Mouse (Mus musculus) bone marrow, adult 2 months (tissue): ENCODE results near the gene Stox2. TPM values are rescaled to one million over a fixed set of nuclear protein-coding genes. Genes with fewer than 3 reads are reported as not detected.

Experiments used
- H3K27ac ChIP-seq: fragments of 200-500 bp; 2 replicates; pipeline ENCODE4 v1.5.1; 2012; ENCODE audit warnings: low read depth, mild to moderate bottlenecking, control low read depth, inconsistent platforms, low read length; ENCODE audit not compliant: control insufficient read depth, poor library complexity, insufficient read depth
- H3K4me1 ChIP-seq: fragments of 200-500 bp; 2 replicates; pipeline ENCODE4 v1.6.1; 2011; ENCODE audit warnings: low read length; ENCODE audit not compliant: control insufficient read depth, insufficient read depth
- H3K4me3 ChIP-seq: fragments of 200-500 bp; replicated peaks from 2 replicates; pipeline ENCODE3; 2011; ENCODE audit warnings: mild to moderate bottlenecking, low read depth, low read length, control low read depth; ENCODE audit not compliant: control insufficient read depth
- CTCF ChIP-seq: fragments of 200-500 bp; IDR thresholded peaks from 2 replicates; pipeline ENCODE4 v1.5.1; 2011; ENCODE audit warnings: low read length, control low read depth; ENCODE audit not compliant: control insufficient read depth, insufficient read depth
- POLR2A ChIP-seq: fragments of 200-500 bp; IDR thresholded peaks from 2 replicates; pipeline ENCODE4 v1.6.1; 2011; ENCODE audit warnings: low read depth, mild to moderate bottlenecking, control low read depth, low read length, borderline replicate concordance; ENCODE audit not compliant: control insufficient read depth
- WGBS: fragments of 180-500 bp; shearing (Covaris S2); methylation state at CpG from one replicate; pipeline ENCODE4 v1.1.7; 2018; 5-methylcytosine and 5-hydroxymethylcytosine counted together
- polyA plus RNA-seq: library from polyadenylated mRNA; stranded (reverse); fragments of >200 nt; gene quantifications from 2 replicates; pipeline ENCODE4 v1.2.4, GENCODE M21; 2011; ENCODE audit warnings: low replicate concordance; ENCODE audit not compliant: missing spikeins, insufficient read depth, insufficient read length

Gene Stox2
- polyA plus RNA-seq, 1 experiment: 3.2 TPM

DNA sequence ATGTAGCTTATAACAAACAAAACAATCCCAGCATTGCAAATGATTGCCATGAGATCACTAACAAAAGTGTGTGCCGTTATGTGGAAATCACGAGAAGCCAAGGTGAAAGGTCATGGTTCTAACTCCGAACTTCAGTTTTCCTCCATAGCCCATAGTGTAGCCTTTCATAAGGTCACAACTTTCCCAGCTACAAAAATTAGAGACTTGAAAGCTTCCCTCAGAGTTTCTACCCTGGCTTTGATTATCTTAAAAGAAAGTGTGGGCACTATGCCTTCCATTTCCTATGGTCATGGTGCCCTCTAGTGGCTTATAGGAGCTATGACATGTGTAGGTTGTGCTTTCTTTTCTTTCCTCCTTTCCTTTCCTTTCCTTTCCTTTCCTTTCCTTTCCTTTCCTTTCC is 74.6 kb downstream of the Stox2 start:
- Histone ChIP-seq H3K27ac (no peak overlapping the region), H3K4me3 (no peak overlapping the region), H3K4me1 (no peaks in the 10 kb centered on the region)
- TF ChIP-seq CTCF (peak; percentile 38), POLR2A (no peak)
- 72% methylated on average over 3 of the region's 3 CpGs for WGBS

DNA sequence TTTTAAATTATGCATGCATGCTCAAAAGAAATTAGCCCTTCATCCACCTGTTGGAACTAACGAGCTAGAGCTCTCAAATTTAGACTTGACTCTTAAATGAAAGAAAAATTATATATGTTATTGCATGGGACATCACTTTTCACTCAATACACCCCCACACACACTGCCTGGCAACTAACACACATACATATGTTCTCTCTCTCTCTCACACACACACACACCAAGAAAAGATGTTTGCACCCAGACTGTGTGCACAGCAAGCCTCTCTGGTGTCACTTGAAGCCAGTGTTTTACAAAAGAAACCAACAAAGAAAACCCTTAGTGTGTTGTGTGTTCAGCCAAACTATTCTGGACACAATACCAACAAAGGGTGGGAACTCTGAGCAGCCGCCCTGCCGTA is 75.1 kb downstream of the Stox2 start:
- no peak for TF ChIP-seq POLR2A
- no peak for TF ChIP-seq CTCF
- no peak overlapping the region for H3K4me3 ChIP-seq
- H3K4me1 ChIP-seq: no peaks in the 10 kb centered on the region
- 74% methylated on average over 3 of the region's 3 CpGs for WGBS
- no peak overlapping the region for H3K27ac ChIP-seq

DNA sequence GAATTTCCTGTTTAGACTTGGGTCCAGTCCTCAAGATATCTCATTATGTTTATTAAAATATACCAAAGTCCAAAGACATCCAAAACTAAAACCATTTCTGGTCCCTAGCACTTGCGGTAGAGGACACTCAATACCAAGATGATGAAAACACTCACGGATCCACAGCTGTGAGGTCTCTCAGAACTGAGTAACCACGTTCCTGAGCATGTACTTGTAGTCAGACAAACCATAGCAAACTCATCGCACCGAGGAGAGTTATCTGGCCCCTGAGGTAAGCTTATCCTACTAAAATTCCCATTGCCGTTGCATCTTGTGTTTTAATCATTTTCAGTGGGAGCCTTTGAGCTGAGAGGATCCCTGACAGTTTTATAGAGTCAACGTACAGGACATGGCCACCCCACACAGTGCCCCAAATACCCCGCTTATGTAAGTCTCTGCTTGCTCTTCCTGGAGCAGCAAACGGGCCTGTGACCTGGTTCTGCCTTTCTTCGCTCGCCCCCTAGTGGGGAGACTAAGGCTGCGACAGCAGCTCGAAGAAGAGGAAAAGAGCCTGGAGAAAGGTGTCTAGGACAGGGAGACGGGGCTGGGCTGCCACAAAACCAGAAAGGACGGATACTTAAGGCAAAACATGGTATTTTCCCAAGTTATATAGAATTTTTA is 75.6 kb downstream of the Stox2 start:
- Histone ChIP-seq H3K27ac (no peak overlapping the region), H3K4me3 (no peak overlapping the region), H3K4me1 (no peaks in the 10 kb centered on the region)
- WGBS: 11% methylated on average over 15 of the region's 15 CpGs
- TF ChIP-seq CTCF (peak; percentile 80), POLR2A (no peak)

DNA sequence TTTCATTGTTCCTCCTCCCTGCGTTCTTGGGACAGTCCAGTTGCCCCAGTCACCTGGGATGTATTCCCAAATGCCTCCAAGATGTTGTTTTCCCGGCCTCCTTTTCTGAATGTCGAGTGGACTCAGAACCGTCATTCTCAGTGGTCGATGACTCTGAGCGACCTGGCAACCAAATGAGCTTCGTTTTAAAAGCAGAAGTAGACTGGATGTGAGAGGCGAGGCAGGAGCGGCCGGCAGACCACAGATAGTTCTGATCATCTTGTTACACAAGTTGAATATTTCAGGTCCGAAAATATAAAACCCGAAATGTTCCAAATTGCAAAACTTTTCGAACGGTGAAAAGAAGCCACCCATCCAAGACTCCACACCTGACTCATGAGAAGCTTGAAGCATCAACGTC is 76.2 kb downstream of the Stox2 start:
- Histone ChIP-seq H3K4me3 (no peak overlapping the region), H3K4me1 (no peaks in the 10 kb centered on the region), H3K27ac (no peak overlapping the region)
- TF ChIP-seq POLR2A: no peak
- no peak for TF ChIP-seq CTCF
- WGBS: 19% methylated on average over 15 of the region's 15 CpGs

DNA sequence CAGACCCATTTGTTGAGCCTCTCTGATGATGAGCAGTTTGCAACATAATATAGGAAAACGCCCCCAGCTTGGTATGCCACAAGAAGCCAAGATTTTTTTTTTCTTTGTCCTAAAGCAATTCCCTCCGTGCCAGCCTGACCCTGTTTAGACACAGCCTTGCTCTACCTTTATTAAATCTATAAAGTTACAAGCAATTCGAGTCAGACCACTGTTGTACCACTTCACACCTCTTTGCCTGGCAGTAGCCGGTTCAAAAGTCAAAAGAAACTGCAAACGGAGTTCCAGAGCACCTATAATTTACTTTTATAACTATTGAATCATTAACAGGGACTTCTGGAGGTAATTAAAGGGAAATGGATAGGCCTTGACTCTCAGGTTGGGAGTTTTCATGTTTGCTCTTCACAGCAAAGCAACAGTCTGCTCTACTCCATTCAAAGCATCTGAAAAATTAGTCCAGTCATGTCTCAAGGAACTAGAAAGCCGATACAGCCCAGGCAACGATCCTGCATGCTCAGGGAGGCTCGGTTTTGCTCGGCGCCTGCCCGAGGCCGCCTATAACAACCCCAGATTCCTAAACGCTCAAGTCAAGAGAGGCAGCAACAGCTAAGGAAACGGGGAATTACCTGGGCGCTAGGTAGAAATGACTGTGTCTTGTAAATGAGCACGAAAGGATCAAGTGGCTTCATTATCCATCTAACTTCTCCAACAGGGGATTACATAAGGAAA is 77.0 kb downstream of the Stox2 start:
- no peak overlapping the region for H3K4me3 ChIP-seq
- H3K4me1 ChIP-seq: no peaks in the 10 kb centered on the region
- TF ChIP-seq POLR2A: no peak
- no peak for TF ChIP-seq CTCF
- H3K27ac ChIP-seq: no peak overlapping the region
- 86% methylated on average over 16 of the region's 16 CpGs for WGBS

DNA sequence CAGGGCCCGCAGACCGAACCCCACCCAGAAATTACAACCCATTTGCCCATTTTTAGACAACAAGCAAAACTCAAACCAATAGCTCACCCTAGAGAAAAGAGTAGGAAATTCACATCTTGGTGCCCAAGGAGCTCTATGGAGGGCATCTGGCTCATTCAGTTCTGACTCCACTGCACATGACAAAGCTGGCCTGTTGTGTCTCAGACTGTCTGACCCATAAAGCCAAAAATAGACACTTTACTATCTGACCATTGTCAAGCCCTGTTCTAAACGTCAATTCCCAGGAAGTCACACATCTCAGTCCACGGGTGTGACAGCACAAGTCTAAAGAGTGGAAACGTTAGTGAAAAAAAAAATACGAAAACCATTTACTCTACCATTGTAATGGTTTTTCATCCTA is 79.1 kb downstream of the Stox2 start:
- H3K4me1 ChIP-seq: no peaks in the 10 kb centered on the region
- WGBS: 80% methylated on average over 6 of the region's 6 CpGs
- TF ChIP-seq POLR2A (no peak), CTCF (no peak)
- H3K27ac ChIP-seq: no peak overlapping the region
- H3K4me3 ChIP-seq: no peak overlapping the region

DNA sequence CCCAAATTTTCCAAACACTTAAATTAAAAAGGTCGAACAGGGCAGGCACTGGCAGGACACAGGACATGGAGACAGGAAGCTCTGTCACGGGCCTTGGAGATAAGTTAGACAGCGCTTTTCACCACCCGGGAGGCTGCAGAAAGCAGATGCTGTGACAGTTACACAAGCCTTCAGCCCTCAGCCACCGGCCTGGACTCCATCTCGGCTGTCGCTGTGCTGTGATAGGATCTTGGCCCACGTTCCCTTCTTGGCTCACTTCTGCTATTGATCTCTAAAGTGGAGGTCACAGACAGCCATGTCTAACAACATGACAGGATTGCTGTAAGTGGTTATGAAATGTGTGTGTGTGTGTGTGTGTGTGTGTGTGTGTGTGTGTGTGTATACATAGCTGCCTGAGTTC is 82.9 kb downstream of the Stox2 start:
- Histone ChIP-seq H3K27ac (no peak overlapping the region), H3K4me1 (no peaks in the 10 kb centered on the region), H3K4me3 (no peak overlapping the region)
- 11% methylated on average over 8 of the region's 8 CpGs for WGBS
- TF ChIP-seq POLR2A (no peak), CTCF (no peak)

DNA sequence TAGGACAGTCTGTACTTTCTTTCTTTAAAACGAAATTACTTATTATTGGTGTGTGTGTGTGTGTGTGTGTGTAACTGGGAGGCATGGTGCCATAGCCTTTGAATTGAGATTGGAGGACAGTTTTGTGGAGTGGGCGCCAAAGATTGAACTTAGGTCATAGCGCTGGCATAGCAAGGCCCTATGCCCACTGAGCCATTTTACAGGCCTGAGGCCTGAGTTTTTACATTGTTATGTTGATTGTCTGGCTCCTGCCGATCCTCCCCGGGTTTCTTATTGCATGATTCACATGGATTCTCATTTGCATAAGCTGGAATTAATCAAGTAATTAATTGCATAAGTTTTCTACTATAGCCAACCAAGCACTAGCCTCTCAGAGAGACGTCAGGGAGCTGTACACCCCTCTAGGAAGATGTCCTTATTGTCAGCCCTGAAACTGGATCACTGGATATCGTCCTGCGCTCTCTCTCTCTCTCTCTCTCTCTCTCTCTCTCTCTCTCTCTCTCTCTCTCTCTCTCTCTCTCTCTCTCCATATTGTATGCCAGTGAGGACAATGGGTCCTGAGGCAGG is 90.7 kb downstream of the Stox2 start:
- TF ChIP-seq POLR2A: no peak
- TF ChIP-seq CTCF: no peak
- H3K27ac ChIP-seq: no peak overlapping the region
- H3K4me3 ChIP-seq: no peak overlapping the region
- 83% methylated on average over 8 of the region's 8 CpGs for WGBS
- H3K4me1 ChIP-seq: no peaks in the 10 kb centered on the region
